Mouse (Mus musculus): ENCODE data around the gene F11.

DNA sequence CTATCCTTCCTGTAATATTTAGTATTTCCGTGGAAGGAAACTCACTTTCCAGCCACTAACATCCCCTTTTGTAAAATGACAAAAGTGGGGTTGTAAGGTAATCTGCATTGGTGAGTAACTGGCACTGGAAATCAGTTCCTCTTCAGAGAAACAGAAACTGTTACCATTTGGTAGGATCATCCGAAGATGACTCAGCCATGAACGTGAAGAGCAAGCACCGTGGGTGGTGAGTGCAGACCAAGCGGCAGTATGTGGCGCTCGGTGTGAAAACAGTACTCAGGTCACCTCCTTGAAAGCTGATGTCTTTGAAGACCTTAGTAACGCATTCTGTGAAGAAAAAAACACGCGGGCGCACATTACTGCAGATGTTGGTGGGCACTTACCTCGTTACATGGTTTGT, 6.8 kb downstream of the F11 start:
- no peak for TF ChIP-seq CTCF (IDR thresholded peaks at IDR 0.05; ENCODE audit: control insufficient read depth, insufficient read depth, insufficient replicate concordance, low read depth, low read length)
- no peak for TF ChIP-seq POLR2A (IDR thresholded peaks at IDR 0.05; ENCODE audit: control insufficient read depth, low read depth, low read length)
